8 mouse cellular contexts compared by ENCODE assay signal in genomic region chr19:45073871-45074542, GRCm38 (mm10). TPM values are rescaled to one million over a fixed set of nuclear protein-coding genes. Genes with fewer than 3 reads are reported as not detected.
DNase-seq lines count a peak whose midpoint lies in the region; TF ChIP-seq lines count a peak whose summit lies in the region.

No protein-coding gene starts in this region.

- no peaks in the 10 kb centered on the region for H3K9me3 ChIP-seq in ES-Bruce4 (replicated peaks; ENCODE audit: control insufficient read depth, insufficient read depth, low read length, poor library complexity, severe bottlenecking)

- no peaks in the 10 kb centered on the region; the same call in 1 of the 2 replicates for H3K27me3 ChIP-seq in ES-Bruce4 (ENCODE audit: control insufficient read depth, insufficient read depth, low read length, poor library complexity, severe bottlenecking)

- TF ChIP-seq EP300 in ES-Bruce4 (IDR thresholded peaks at IDR 0.05; ENCODE audit: insufficient read depth, low read depth, low read length): no peak

- no peak overlapping the region for H3K27ac ChIP-seq in ES-Bruce4 (ENCODE audit: insufficient read depth, low read length)
- peak overlapping the region; percentile 99 for H3K27ac ChIP-seq in bone marrow macrophage, adult 2 months (ENCODE audit: insufficient read depth, low read depth, low read length)
- no peak overlapping the region for H3K27ac ChIP-seq in embryonic fibroblast, embryonic 13.5 days (ENCODE audit: insufficient read depth, low read length)

- peak overlapping the region; percentile 81 for H3K9ac ChIP-seq in ES-Bruce4 (ENCODE audit: low read depth, poor library complexity, severe bottlenecking)

- H3K36me3 ChIP-seq in ES-Bruce4 (ENCODE audit: control insufficient read depth, insufficient read depth, low read length, poor library complexity, severe bottlenecking): no peaks in the 10 kb centered on the region

- no peak for TF ChIP-seq POLR2A in ES-Bruce4 (IDR thresholded peaks at IDR 0.05; ENCODE audit: insufficient read depth, low read length)
- no peak for TF ChIP-seq POLR2A in bone marrow macrophage, adult 2 months (IDR thresholded peaks at IDR 0.05; ENCODE audit: borderline replicate concordance, low read depth, low read length)
- TF ChIP-seq POLR2A in embryonic fibroblast, embryonic 13.5 days (IDR thresholded peaks at IDR 0.05; ENCODE audit: low read depth, low read length): 0 out of 2 replicates have a peak, but pooled peaks have one; percentile 21

- H3K4me1 ChIP-seq in ES-Bruce4 (ENCODE audit: control insufficient read depth, insufficient read depth, low read length): no peaks in the 10 kb centered on the region
- peaks cover 24% of the 10 kb centered on the region for H3K4me1 ChIP-seq in bone marrow macrophage, adult 2 months (ENCODE audit: control insufficient read depth, insufficient read depth, low read length)
- no peaks in the 10 kb centered on the region; the same call in 1 of the 2 replicates for H3K4me1 ChIP-seq in embryonic fibroblast, embryonic 13.5 days (ENCODE audit: control insufficient read depth, insufficient read depth, low read length)

- peak overlapping the region; percentile 88 for H3K4me3 ChIP-seq in ES-Bruce4 (ENCODE audit: low read depth, low read length)
- peak overlapping the region; percentile 99 for H3K4me3 ChIP-seq in bone marrow macrophage, adult 2 months (ENCODE audit: insufficient read depth, low read length)
- H3K4me3 ChIP-seq in embryonic fibroblast, embryonic 13.5 days (ENCODE audit: insufficient read depth, low read length): peak overlapping the region; percentile 67

- peak; percentile 91 for TF ChIP-seq CTCF in ES-Bruce4 (IDR thresholded peaks at IDR 0.05; ENCODE audit: low read depth, low read length)
- TF ChIP-seq CTCF in bone marrow macrophage, adult 2 months (IDR thresholded peaks at IDR 0.05; ENCODE audit: low read depth, low read length): peak; percentile 57
- peak; percentile 78; the same call in 1 of the 2 replicates for TF ChIP-seq CTCF in embryonic fibroblast, embryonic 13.5 days (IDR thresholded peaks at IDR 0.05; ENCODE audit: borderline replicate concordance, insufficient read depth, low read length)

- peak; percentile 91 to 92 for DNase-seq in heart, postnatal 14 days
- peak; percentile 64 to 82 for DNase-seq in layer of hippocampus, postnatal 14 days (ENCODE audit: low spot score in 2 of 2)
- peak; percentile 82 to 92 for DNase-seq in lung, postnatal 4 days
- peak; percentile 88 for DNase-seq in retina, postnatal 1 day
- DNase-seq in thymus, postnatal 4 days: peak; percentile 99

- intact Hi-C loops in heart, postnatal 14 days (cut with DNase I): loop anchor here (2.0 kb wide), 1 partner anchor 13 kb away; no protein-coding TSS in a partner anchor

RNA-seq across cellular contexts. Expression of gene Kazald1, which starts 1.0 kb away (rescaled TPM):
- polyA plus RNA-seq in ES-Bruce4 (2011; ENCODE audit: insufficient read depth, insufficient read length, low read depth, missing spikeins): 0.67 and 0.85 TPM in 2 replicates
- 0.50 and 0.55 TPM in 2 replicates for polyA plus RNA-seq in bone marrow macrophage, adult 2 months (2012; ENCODE audit: insufficient read depth, insufficient read length, missing spikeins)
- 7.3 and 7.8 TPM in 2 replicates for polyA plus RNA-seq in embryonic fibroblast, embryonic 13.5 days (2011; ENCODE audit: insufficient read length, low read depth, missing spikeins)
- total RNA-seq in heart, postnatal 14 days (2021): 1 to 10 TPM; 4.9 to 7.0 TPM
- total RNA-seq in layer of hippocampus, postnatal 14 days (2021): 1 to 10 TPM in 1 of 2 experiments, under 1 TPM in 1; 0.94 to 1.6 TPM

RNA-seq across cellular contexts. Expression of gene Sfxn3, which starts 26.7 kb away (rescaled TPM):
- polyA plus RNA-seq in ES-Bruce4 (2011; ENCODE audit: insufficient read depth, insufficient read length, low read depth, missing spikeins): 13.4 and 15.6 TPM in 2 replicates
- polyA plus RNA-seq in bone marrow macrophage, adult 2 months (2012; ENCODE audit: insufficient read depth, insufficient read length, missing spikeins): 45.1 and 45.7 TPM in 2 replicates
- 94.9 and 96.8 TPM in 2 replicates for polyA plus RNA-seq in embryonic fibroblast, embryonic 13.5 days (2011; ENCODE audit: insufficient read length, low read depth, missing spikeins)
- 10 to 100 TPM; 15.7 to 19.1 TPM for total RNA-seq in heart, postnatal 14 days (2021)
- 100 to 1,000 TPM; 113 to 117 TPM for total RNA-seq in layer of hippocampus, postnatal 14 days (2021)

RNA-seq across cellular contexts. Expression of gene Pdzd7, which starts 28.5 kb away (rescaled TPM):
- polyA plus RNA-seq in ES-Bruce4 (2011; ENCODE audit: insufficient read depth, insufficient read length, low read depth, missing spikeins): 0.97 and 1.3 TPM in 2 replicates
- not detected in 2 replicates for polyA plus RNA-seq in bone marrow macrophage, adult 2 months (2012; ENCODE audit: insufficient read depth, insufficient read length, missing spikeins)
- 0.42 and 0.74 TPM in 2 replicates for polyA plus RNA-seq in embryonic fibroblast, embryonic 13.5 days (2011; ENCODE audit: insufficient read length, low read depth, missing spikeins)
- under 1 TPM in 1 of 2 experiments, not detected in 1; 0.19 TPM for total RNA-seq in heart, postnatal 14 days (2021)
- 1 to 10 TPM; 2.1 to 2.3 TPM for total RNA-seq in layer of hippocampus, postnatal 14 days (2021)

RNA-seq across cellular contexts. Expression of gene Lzts2, which starts 59.8 kb away (rescaled TPM):
- polyA plus RNA-seq in ES-Bruce4 (2011; ENCODE audit: insufficient read depth, insufficient read length, low read depth, missing spikeins): 39.9 and 48.2 TPM in 2 replicates
- 3.0 and 3.6 TPM in 2 replicates for polyA plus RNA-seq in bone marrow macrophage, adult 2 months (2012; ENCODE audit: insufficient read depth, insufficient read length, missing spikeins)
- polyA plus RNA-seq in embryonic fibroblast, embryonic 13.5 days (2011; ENCODE audit: insufficient read length, low read depth, missing spikeins): 54.1 and 62.0 TPM in 2 replicates
- 10 to 100 TPM; 66.4 to 72.4 TPM for total RNA-seq in heart, postnatal 14 days (2021)
- 10 to 100 TPM; 24.0 to 24.6 TPM for total RNA-seq in layer of hippocampus, postnatal 14 days (2021)
